Mouse (Mus musculus) adrenal gland, postnatal 14 days (tissue): ENCODE data around the gene Ankrd53. TPM values are rescaled to one million over a fixed set of nuclear protein-coding genes. Genes with fewer than 3 reads are reported as not detected.

Experiments used
- DNase-seq: peaks from one replicate; pipeline ENCODE4 v3.0.0; 2021; ENCODE audit warnings: mixed read lengths
- long read RNA-seq, 2 experiments: library from polyadenylated mRNA; stranded (forward); transcript quantifications; one replicate each; pipeline ENCODE4 v2.0.0; 2021
- total RNA-seq: library from RNA; stranded (reverse); gene quantifications from 2 replicates; pipeline ENCODE4 v1.2.3, GENCODE M21; 2021

The Ankrd53 gene
- total RNA-seq, result 0.23 TPM in 1 of 2 replicates, not detected in the other
- long read RNA-seq, experiment 1, partial matches to known transcripts, result 1 of 1 reads
- long read RNA-seq, experiment 1, other reads (novel, unspliced or antisense), result 0 of 1 reads
- long read RNA-seq, experiment 2, result 0 reads

GRCm38 (mm10) chr6:83762344-83762743 is at the start of gene Ankrd53:
Gene Ankrd53, plus strand, starts transcription at chr6:83762644.
- DNase-seq, result no peak

DNA sequence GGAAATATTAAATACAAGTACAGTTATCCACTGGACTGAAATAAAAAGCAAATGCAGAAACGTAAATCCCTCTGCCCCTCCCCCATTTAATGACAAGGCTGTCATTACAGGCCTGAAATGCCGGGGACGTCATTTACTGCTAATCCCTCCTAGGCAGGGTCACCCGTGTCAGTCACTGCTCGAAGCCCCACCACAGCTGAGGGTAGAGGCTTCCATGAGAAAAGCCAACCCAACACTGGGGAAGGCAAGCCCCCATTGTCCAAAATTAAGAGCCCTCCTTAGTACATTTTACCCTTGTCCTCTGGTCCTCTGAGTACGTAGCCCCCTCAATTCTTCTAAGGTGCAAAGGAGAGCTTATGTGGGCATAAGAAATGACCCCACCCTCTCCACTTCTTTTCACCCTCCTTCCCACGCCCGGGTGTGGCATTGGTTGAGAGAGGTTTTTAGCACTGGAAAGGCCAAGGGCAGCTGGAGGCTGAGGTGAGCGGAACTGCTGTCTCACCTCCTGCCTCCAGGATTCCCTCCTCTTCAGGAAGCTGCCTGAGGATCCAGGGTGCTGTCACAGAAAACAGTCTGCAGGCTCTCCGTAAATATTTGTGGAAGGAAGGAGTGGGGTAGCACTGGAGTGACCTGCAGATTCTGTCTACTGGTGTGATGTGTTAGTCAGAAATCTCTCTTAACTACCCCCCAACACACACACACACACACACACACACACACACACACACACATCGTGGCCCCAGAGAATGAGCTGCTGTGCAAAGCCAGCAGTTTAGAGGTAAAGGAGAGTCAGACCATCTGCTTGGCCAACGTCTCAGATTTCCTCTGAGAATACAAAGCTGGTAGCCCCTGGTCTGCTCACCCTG is 48.9 kb upstream of the Ankrd53 start:
- no peak for DNase-seq

- DNase-seq, result no peak
Measured at GRCm38 (mm10) chr6:83714221-83715123, 48.0 kb upstream of the Ankrd53 start.

- no peak for DNase-seq
Measured at GRCm38 (mm10) chr6:83715461-83716196, 46.8 kb upstream of the Ankrd53 start.

DNA sequence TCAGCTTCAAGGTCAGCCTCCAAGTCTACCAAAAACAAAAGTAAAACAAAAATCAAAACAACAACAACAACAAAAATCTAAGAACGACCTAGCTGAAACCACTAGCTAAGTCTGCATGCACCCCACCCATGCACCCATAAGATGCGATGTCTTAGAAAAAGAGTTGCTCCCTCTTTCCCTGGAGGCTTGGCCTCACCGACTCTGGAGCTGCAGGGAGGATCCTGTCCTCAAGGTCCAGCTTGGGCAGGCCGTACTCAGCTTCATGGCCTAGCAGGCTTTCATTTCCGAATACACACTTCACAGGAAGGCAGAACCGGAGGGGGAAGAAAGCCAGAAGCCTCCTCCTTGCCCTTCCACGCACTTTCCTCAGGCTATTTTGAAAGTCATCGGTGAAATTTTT is 45.4 kb upstream of the Ankrd53 start:
- no peak for DNase-seq

DNA sequence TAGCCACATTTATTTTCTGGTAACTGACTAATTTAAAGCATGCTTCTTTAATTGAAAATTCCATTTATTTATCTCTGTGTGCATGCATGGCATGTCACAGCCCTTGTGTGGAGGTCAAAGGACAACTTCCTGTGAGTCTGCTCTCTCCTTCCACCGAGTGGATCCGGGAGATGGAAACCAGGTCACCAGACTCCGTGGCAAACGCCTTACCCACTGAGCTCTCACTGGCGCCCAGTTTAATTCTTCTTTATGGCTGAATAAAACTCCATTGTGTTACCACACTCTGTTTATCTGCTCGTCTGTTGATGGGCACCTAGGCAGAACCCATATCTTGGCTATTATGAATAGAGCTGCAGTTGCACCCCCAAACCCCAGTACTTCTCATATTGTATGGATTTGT is 39.9 kb upstream of the Ankrd53 start:
- no peak for DNase-seq

- DNase-seq, result no peak
Measured at GRCm38 (mm10) chr6:83727178-83727577, 35.3 kb upstream of the Ankrd53 start.

DNA sequence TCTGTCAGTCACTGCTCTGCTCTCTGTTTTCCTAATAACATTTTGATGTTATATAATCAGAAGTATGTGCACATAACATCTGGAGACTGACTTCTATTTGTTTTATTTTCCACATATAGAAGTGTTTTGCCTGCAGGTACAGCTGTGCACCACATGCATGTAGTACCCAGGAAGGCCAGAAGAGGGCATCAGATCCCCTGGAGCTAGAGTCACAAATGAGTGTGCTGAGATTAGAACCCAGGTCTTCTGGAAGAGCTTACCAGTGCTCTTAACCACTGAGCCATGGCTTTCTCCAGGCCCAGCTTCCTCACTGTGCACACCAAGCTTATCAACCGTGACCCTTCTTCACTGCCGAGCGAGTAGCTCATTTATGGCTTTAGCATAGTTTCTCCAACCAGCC is 34.0 kb upstream of the Ankrd53 start:
- DNase-seq, result peak; percentile 42

DNA sequence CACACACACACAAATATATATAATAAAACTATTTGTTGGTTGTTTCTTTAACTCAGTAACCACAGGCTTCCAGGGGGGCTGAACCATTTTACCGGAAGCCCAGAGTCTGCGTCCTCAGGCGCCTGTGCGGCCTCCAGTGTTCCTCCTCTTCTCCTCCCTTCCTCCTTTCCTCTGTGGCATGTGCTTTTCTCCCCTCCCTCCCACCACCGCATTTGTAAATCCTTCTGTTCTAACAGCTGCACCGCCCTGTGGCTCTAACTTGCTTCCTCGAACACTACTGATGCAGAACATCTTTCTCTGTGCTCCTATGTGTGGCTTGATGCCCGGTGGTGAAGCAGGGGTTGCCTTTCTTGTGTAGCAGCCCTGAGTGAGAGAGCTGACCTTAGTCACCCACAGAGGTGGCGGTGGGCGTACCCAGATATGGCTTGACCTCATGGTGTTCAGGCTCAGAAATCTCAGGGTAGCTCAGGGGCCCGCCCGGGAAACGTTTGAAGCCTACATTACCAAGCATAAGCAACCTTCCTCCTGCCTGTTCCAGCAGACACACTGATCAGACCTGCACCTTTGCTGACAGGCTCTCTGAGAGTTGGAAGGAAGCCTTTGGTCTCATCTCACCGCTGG is 33.0 kb upstream of the Ankrd53 start:
- no peak for DNase-seq

GRCm38 (mm10) chr6:83731128-83731527 is 31.3 kb upstream of the Ankrd53 start:
- DNase-seq, result peak; percentile 87

GRCm38 (mm10) chr6:83737311-83737710 is 25.1 kb upstream of the Ankrd53 start:
- DNase-seq, result no peak

- DNase-seq, result no peak
Measured at GRCm38 (mm10) chr6:83738596-83738995, 23.8 kb upstream of the Ankrd53 start.

DNA sequence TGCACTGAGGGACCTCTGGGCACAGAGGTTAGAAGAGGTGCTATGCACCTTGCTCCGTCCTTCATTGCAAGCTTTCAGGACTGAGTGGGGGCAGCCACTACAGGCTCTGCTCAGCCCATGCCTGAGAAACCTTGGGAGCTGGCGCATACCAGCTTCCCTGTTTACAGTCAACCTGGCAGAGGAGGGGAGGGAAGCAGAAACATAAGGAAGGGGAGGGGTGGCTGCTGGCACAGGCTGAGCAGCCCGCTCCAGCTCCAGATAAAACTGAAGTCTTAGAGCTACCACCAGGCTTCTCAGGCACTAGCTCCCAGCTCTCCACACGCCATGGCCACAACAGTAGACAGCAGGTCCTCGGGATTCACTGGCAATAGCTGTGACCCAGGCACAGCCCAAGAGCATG is 19.7 kb upstream of the Ankrd53 start, which contains the start of gene Atp6v1b1:
Gene Atp6v1b1, plus strand, starts transcription at position 230 of the 400 bp plus-strand sequence.
- DNase-seq, result no peak

DNA sequence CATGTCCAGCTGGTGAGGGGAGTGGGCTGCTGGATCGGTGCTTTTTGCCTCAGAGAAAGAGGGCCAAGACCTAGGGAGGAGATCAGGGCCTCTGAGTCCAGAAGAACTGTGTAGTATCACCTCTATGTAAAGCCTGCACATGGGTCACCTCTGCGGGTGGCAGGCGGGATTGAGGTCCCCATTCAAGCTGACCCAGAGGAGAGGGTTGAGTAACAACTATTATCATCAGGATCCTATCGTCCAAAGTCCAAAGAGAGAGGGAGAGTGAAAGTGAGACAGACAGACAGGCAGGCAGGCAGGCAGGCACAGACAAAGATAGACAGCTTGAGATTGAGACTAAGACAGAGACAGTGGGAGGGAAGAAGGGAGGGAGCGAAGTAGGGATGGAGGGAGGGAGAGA is 19.2 kb upstream of the Ankrd53 start:
- no peak for DNase-seq

DNA sequence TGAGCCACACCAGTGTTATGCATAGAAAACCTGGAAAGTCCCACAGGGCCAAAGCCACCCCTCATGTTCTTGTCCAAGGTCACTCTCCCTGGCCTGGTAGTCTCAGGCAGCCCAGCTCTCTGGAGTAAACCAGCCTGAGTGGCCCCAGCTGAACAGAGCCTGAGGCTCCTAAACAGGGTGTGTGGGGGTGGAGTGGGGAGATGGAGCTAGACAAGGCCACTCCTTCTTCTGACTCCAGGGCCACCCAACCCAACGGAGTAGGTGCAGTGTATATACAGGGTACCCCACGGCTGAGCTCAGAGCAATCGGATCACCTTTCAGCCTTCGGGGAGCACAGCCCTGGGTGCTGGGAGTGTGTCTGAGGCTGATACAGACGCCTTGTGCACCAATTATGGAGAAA is 18.3 kb upstream of the Ankrd53 start:
- no peak for DNase-seq

GRCm38 (mm10) chr6:83744557-83744956 is 17.9 kb upstream of the Ankrd53 start:
- DNase-seq, result no peak

GRCm38 (mm10) chr6:83745466-83745865 is 17.0 kb upstream of the Ankrd53 start:
- no peak for DNase-seq

GRCm38 (mm10) chr6:83749286-83749685 is 13.2 kb upstream of the Ankrd53 start:
- no peak for DNase-seq

- peak; percentile 80 for DNase-seq
Measured at GRCm38 (mm10) chr6:83750171-83750684, 12.2 kb upstream of the Ankrd53 start.

DNA sequence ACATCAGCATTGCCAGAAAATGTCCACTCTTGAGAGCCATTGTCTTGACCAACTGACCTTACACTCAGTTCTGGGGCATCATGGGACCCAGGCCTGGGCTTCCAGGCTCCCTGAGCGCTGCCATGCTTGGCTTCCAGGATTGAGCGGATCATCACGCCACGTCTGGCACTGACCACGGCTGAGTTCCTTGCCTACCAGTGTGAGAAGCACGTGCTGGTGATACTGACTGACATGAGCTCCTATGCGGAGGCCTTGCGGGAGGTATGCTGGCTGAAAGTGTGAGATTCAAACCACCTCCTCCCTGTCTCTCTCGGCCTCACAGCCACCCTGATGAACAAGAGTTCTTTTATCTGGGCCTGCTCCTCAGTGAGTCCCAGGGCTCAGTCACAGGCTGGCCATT is 6.4 kb upstream of the Ankrd53 start:
- DNase-seq, result no peak

- peak; percentile 72 for DNase-seq
Measured at GRCm38 (mm10) chr6:83762880-83763431, 512 bp downstream of the Ankrd53 start.
